Mouse (Mus musculus) CD4-positive helper T cell, adult 2 months (primary cell): ENCODE measurements at regions not wholly inside any gene's neighbourhood (a gene's known extent, or its start where the extent isn't known, plus 50 kb on each side); places are given as distances from the start of the nearest gene placed in this dataset.

Source experiments
- DNase-seq: peaks from one replicate; pipeline ENCODE4 v3.0.0-alpha.2; 2012; ENCODE audit warnings: low read depth, missing footprints, low spot score

- no peak for DNase-seq
Observed at GRCm38 (mm10) chr12:70752266-70752910, 72.9 kb upstream of the Frmd6 start.

GRCm38 (mm10) chr12:70752911-70753290 is 72.4 kb upstream of the Frmd6 start:
- DNase-seq: no peak

- no peak for DNase-seq
Observed at GRCm38 (mm10) chr12:70753458-70753857, 71.9 kb upstream of the Frmd6 start.

- no peak for DNase-seq
Observed at GRCm38 (mm10) chr12:70758080-70758479, 67.2 kb upstream of the Frmd6 start.

- no peak for DNase-seq
Observed at GRCm38 (mm10) chr12:70763542-70763941, 61.8 kb upstream of the Frmd6 start.

- no peak for DNase-seq
Observed at GRCm38 (mm10) chr12:70766319-70766718, 59.0 kb upstream of the Frmd6 start.

GRCm38 (mm10) chr12:70767959-70768358 is 57.4 kb upstream of the Frmd6 start:
- DNase-seq: no peak

- no peak for DNase-seq
Observed at GRCm38 (mm10) chr12:70768745-70769144, 56.6 kb upstream of the Frmd6 start.

GRCm38 (mm10) chr12:70769538-70770176 is 55.7 kb upstream of the Frmd6 start:
- DNase-seq: no peak

- DNase-seq: no peak
Observed at GRCm38 (mm10) chr12:70774006-70774405, 51.3 kb upstream of the Frmd6 start.

- no peak for DNase-seq
Observed at GRCm38 (mm10) chr12:70774816-70775591, 50.3 kb upstream of the Frmd6 start.
